Mouse (Mus musculus) heart, embryonic 14.5 days (tissue): Measurements from ENCODE around the gene Tapbp. TPM values are rescaled to one million over a fixed set of nuclear protein-coding genes. Genes with fewer than 3 reads are reported as not detected.
A peak's percentile ranks its signal among the peaks of the same experiment; 100 is the strongest.

Source experiments
- ATAC-seq: fragments of 200-750 bp; cut with Nextera tagmentation; 2 replicates; pipeline ENCODE4 v1.8.0; 2017; ENCODE audit warnings: low read depth, moderate TSS enrichment; ENCODE audit not compliant: insufficient number of reproducible peaks, insufficient read depth, low FRiP score
- H3K27ac ChIP-seq, 2 experiments: fragments of 200-500 bp in 1 of 2; fragments of 300-500 bp in 1 of 2; sonication (generic) in 1 of 2; replicated peaks in 1 of 2; 2 replicates each; pipeline ENCODE4 v1.5.1; 2012 to 2014; ENCODE audit warnings: low read depth in 2 of 2, low read length in 2 of 2, control low read depth in 1 of 2, mild to moderate bottlenecking in 1 of 2, mixed read lengths in 1 of 2; ENCODE audit not compliant: control insufficient read depth in 1 of 2, insufficient read depth in 1 of 2
- H3K27me3 ChIP-seq: fragments of 300-500 bp; sonication (generic); 2 replicates; pipeline ENCODE4 v1.6.1; 2014; ENCODE audit warnings: mild to moderate bottlenecking, low read length, control low read depth; ENCODE audit not compliant: control insufficient read depth, insufficient read depth
- H3K36me3 ChIP-seq: fragments of 300-500 bp; sonication (generic); 2 replicates; pipeline ENCODE4 v1.6.1; 2014; ENCODE audit warnings: mild to moderate bottlenecking, control low read depth, low read length, mixed read lengths; ENCODE audit not compliant: control insufficient read depth, insufficient read depth
- H3K4me1 ChIP-seq, 2 experiments: fragments of 200-500 bp in 1 of 2; fragments of 300-500 bp in 1 of 2; sonication (generic) in 1 of 2; 2 replicates each; pipeline ENCODE4 v1.6.1; 2012 to 2014; ENCODE audit warnings: low read length in 2 of 2, control low read depth in 1 of 2, mixed read lengths in 1 of 2; ENCODE audit not compliant: control insufficient read depth in 2 of 2, insufficient read depth in 2 of 2
- H3K4me2 ChIP-seq: fragments of 300-500 bp; sonication (generic); 2 replicates; pipeline ENCODE4 v1.6.1; 2014; ENCODE audit warnings: mild to moderate bottlenecking, low read length
- H3K4me3 ChIP-seq, 2 experiments: fragments of 200-500 bp in 1 of 2; fragments of 300-500 bp in 1 of 2; sonication (generic) in 1 of 2; 2 replicates each; pipeline ENCODE4 v1.5.1; 2012 to 2014; ENCODE audit warnings: low read length in 2 of 2, mild to moderate bottlenecking in 2 of 2, control low read depth in 1 of 2, low read depth in 1 of 2, moderate library complexity in 1 of 2; ENCODE audit not compliant: control insufficient read depth in 1 of 2, insufficient read depth in 1 of 2
- H3K9ac ChIP-seq: fragments of 300-500 bp; sonication (generic); 2 replicates; pipeline ENCODE4 v1.6.1; 2014; ENCODE audit warnings: mild to moderate bottlenecking, low read length
- H3K9me3 ChIP-seq: fragments of 300-500 bp; sonication (generic); 2 replicates; pipeline ENCODE4 v1.6.1; 2016; ENCODE audit warnings: low read length, control low read depth; ENCODE audit not compliant: control insufficient read depth
- WGBS: fragments of 180-500 bp; shearing (Covaris S2); extraction: QIAGEN DNeasy Blood & Tissue Kit; methylation state at CpG from one replicate; pipeline ENCODE4 v1.1.7; 2014; 5-methylcytosine and 5-hydroxymethylcytosine counted together
- polyA plus RNA-seq: library from polyadenylated mRNA; unstranded; fragments of >200 nt; fragmentation: Nextera tagmentation; extraction: Ambion mirVana; gene quantifications from 2 replicates; pipeline ENCODE4 v1.2.1, GENCODE M21; 2014

Gene Tapbp
- polyA plus RNA-seq, 1 experiment from 2014 or later, result 44.9 TPM

- WGBS, result 3% methylated on average over 26 of the region's 26 CpGs
- H3K9me3 ChIP-seq, result no peaks in the 10 kb centered on the region
- H3K9ac ChIP-seq, result peak overlapping the region; percentile 86
- peaks cover 8 to 19% of the 10 kb centered on the region in 2 experiments for H3K4me1 ChIP-seq
- no peak overlapping the region for H3K27ac ChIP-seq
- H3K4me3 ChIP-seq, result peak overlapping the region; percentile 68 to 78
- peak overlapping the region; percentile 93 for H3K4me2 ChIP-seq
- ATAC-seq, result no peak
- no peaks in the 10 kb centered on the region for H3K27me3 ChIP-seq
- peaks cover 55% of the 10 kb centered on the region for H3K36me3 ChIP-seq
Measured at GRCm38 (mm10) chr17:33940981-33941380, 25.3 kb downstream of the Tapbp start.

DNA sequence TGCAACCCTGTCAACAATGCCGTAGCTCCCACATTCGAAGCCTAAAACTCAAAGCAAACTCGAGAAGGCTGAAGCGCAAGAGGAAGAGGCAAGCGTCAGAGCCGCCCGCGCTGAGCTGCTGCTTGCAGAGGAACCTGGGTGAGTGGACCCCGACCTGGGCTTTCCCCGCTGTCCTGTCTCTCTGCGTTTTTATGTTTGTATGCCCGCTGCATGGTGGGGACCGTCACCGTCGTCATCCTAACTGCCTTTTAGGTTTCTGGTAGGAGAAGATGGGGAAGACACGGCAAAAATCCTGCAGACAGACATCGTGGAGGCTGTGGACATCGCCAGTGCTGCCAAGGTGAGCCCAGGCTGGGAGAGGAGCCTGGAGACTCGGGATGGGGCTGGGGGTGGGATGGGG is 25.7 kb downstream of the Tapbp start:
- H3K4me3 ChIP-seq, result peak overlapping the region; percentile 68 to 78
- no peak for ATAC-seq
- no peak overlapping the region for H3K27ac ChIP-seq
- peaks cover 8 to 19% of the 10 kb centered on the region in 2 experiments for H3K4me1 ChIP-seq
- H3K36me3 ChIP-seq, result peaks cover 58% of the 10 kb centered on the region
- peak overlapping the region; percentile 86 for H3K9ac ChIP-seq
- H3K4me2 ChIP-seq, result peak overlapping the region; percentile 93
- H3K9me3 ChIP-seq, result no peaks in the 10 kb centered on the region
- H3K27me3 ChIP-seq, result no peaks in the 10 kb centered on the region
- WGBS, result 56% methylated on average over 19 of the region's 19 CpGs

- 92% methylated on average over 15 of the region's 15 CpGs for WGBS
- no peak overlapping the region for H3K27ac ChIP-seq
- H3K9me3 ChIP-seq, result no peaks in the 10 kb centered on the region
- ATAC-seq, result no peak
- no peak overlapping the region for H3K4me2 ChIP-seq
- peaks cover 53% of the 10 kb centered on the region for H3K36me3 ChIP-seq
- H3K4me3 ChIP-seq, result no peak overlapping the region
- H3K9ac ChIP-seq, result no peak overlapping the region
- peaks cover 8 to 19% of the 10 kb centered on the region in 2 experiments for H3K4me1 ChIP-seq
- H3K27me3 ChIP-seq, result no peaks in the 10 kb centered on the region
Measured at GRCm38 (mm10) chr17:33943454-33943853, 27.8 kb downstream of the Tapbp start.

GRCm38 (mm10) chr17:33947430-33948089 is 31.9 kb downstream of the Tapbp start:
- ATAC-seq, result no peak
- 86% methylated on average over 10 of the region's 10 CpGs for WGBS
- peaks cover 72% of the 10 kb centered on the region for H3K36me3 ChIP-seq

DNA sequence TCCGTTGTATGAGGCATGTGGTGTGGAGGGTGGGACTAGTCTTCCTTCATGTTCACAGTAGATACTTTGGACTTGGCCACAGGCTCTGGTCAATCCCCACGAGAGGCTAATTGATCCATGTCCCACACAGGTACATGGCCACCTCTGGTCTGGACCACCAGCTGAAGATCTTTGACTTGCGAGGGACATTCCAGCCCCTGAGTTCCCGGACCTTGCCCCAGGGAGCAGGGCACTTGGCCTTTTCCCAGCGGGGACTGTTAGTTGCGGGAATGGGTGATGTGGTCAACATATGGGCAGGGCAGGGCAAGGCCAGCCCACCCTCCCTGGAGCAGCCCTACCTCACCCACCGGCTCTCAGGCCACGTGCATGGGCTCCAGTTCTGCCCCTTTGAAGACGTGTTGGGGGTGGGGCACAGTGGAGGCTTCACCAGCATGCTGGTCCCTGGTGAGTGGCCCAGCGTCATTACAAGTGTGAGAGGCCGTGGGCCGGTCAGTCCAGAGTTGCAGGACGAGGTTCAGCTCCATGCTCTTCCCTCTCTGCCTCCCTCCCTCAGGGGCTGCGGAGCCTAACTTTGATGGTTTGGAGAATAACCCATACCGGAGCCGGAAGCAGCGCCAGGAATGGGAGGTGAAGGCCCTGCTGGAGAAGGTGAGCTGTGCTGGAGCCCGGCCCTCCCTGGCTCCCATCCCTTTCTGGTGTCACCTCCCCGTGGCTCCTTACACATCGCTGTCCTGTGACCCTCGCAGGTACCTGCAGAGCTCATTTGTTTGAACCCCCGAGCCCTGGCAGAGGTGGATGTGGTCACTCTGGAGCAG is 32.6 kb downstream of the Tapbp start:
- ATAC-seq, result no peak
- Histone ChIP-seq H3K4me1 (peaks cover 16 to 30% of the 10 kb centered on the region in 2 experiments), H3K27me3 (no peaks in the 10 kb centered on the region), H3K4me3 (no peak overlapping the region), H3K9me3 (no peaks in the 10 kb centered on the region), H3K4me2 (no peak overlapping the region), H3K9ac (no peak overlapping the region), H3K36me3 (peaks cover 73% of the 10 kb centered on the region), H3K27ac (no peak overlapping the region)
- WGBS, result 83% methylated on average over 21 of the region's 22 CpGs

More at GRCm38 (mm10) chr17:33947430-33948089, 31.9 kb downstream of the Tapbp start:
- Histone ChIP-seq H3K27ac (no peak overlapping the region), H3K9ac (no peak overlapping the region), H3K27me3 (no peaks in the 10 kb centered on the region), H3K9me3 (no peaks in the 10 kb centered on the region), H3K4me3 (no peak overlapping the region), H3K4me2 (no peak overlapping the region), H3K4me1 (peaks cover 16 to 23% of the 10 kb centered on the region in 2 experiments)

DNA sequence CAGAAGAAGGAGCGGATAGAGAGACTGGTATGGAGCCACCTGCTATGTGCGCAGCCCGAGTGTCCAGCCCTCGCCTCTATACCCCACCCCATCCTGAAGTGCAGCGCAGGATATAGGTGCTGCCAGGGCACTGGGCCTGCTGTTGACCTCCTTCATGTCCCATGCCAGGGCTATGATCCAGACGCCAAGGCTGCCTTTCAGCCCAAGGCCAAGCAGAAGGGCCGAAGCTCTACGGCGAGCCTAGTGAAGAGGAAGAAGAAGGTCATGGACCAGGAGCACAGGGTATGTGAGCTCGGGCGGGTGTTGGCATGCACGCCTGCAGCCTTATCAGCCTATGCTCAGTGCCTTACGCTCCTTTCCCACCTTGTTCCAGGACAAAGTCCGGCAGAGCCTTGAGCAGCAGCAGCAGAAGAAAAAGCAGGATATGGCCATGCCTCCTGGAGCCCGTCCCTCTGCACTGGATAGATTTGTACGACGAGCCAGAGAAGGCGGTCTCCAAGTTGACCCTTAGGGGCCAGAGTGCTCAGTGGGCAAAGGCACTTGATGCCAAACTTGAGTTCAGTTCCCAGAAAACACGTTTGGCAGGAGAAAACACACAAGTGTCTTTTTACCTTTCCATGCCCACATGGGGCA is 33.3 kb downstream of the Tapbp start:
- 88% methylated on average over 19 of the region's 19 CpGs for WGBS
- H3K27me3 ChIP-seq, result no peaks in the 10 kb centered on the region
- no peak overlapping the region for H3K4me3 ChIP-seq
- H3K4me1 ChIP-seq, result peaks cover 16 to 37% of the 10 kb centered on the region in 2 experiments
- no peak for ATAC-seq
- H3K27ac ChIP-seq, result no peak overlapping the region
- no peak overlapping the region for H3K4me2 ChIP-seq
- H3K9ac ChIP-seq, result no peak overlapping the region
- H3K36me3 ChIP-seq, result peaks cover 73% of the 10 kb centered on the region
- H3K9me3 ChIP-seq, result no peaks in the 10 kb centered on the region

DNA sequence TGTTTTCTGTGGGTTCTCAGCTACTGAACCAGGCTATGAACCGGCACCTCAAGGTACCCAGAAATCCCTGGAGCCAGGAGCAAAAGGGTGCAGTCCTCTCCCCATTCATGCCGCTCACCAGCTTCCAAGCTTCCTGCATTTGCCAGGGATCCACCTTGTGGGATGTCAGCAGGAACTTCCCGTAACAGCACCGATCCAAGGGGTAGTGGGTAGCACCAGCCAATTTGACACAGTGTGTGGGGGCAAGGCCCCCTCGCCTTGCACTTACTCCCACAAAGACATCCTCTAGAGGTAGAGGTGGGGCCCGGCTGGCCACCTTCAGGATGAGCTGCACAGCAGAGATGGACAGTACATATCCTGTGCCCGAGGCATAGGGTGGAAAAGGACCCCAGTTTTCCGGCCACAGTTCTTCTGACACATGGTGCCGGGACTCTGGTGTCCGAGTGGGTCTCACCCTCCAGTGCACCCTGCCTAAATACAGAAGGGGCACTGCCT is 34.5 kb downstream of the Tapbp start:
- Histone ChIP-seq H3K9ac (peak overlapping the region; percentile 78), H3K9me3 (no peaks in the 10 kb centered on the region), H3K27me3 (no peaks in the 10 kb centered on the region), H3K4me3 (peak overlapping the region; percentile 56 to 68), H3K4me1 (peaks cover 21 to 44% of the 10 kb centered on the region in 2 experiments), H3K27ac (peak overlapping the region; percentile 85 to 87; a peak in 2 of 4 replicates), H3K36me3 (peaks cover 66% of the 10 kb centered on the region), H3K4me2 (peak overlapping the region; percentile 97)
- 67% methylated on average over 10 of the region's 10 CpGs for WGBS
- ATAC-seq, result no peak
